Mouse (Mus musculus) lung, postnatal 0 days (tissue): ENCODE results near the gene Gsto2.

ENCODE experiments used
- CTCF ChIP-seq: IDR thresholded peaks from 2 replicates; pipeline ENCODE4 v1.5.1; 2016; ENCODE audit warnings: antibody characterized with exemption, mild to moderate bottlenecking
- EP300 ChIP-seq: IDR thresholded peaks from 2 replicates; pipeline ENCODE4 v1.6.1; 2016; ENCODE audit warnings: antibody characterized with exemption, mild to moderate bottlenecking, control low read depth

DNA sequence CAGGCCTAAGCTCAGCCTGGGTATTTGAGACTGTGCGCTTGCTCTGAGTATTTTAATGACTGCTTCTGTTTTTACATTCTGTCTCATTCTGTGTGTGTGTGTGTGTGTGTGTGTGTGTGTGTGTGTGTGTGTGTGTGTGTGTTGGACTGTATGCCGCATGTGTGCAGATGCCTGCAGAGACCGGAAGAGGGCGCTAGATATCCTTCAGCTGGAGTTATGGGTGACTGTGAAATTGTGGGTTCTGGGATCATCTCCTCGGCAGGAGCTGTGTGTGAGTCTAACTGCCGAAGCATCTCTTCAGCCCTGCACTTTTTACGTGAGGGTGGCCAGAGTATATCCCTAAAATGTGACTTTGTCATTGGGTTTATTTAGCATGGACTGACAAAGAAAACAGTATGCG, 34.2 kb upstream of the Gsto2 start:
- TF ChIP-seq CTCF, result no peak
- no peak for TF ChIP-seq EP300
